Mouse (Mus musculus) ES-Bruce4 (cell line): ENCODE measurements around the gene Traf7.

Experiments
- CTCF ChIP-seq: IDR thresholded peaks from one replicate; pipeline ENCODE4 v1.8.1; 2011; ENCODE audit warnings: low read depth, low read length
- EP300 ChIP-seq: IDR thresholded peaks from 2 replicates; pipeline ENCODE4 v1.6.1; 2011; ENCODE audit warnings: low read depth, low read length; ENCODE audit not compliant: insufficient read depth
- POLR2A ChIP-seq: IDR thresholded peaks from one replicate; pipeline ENCODE4 v1.8.1; 2011; ENCODE audit warnings: low read length; ENCODE audit not compliant: insufficient read depth

DNA sequence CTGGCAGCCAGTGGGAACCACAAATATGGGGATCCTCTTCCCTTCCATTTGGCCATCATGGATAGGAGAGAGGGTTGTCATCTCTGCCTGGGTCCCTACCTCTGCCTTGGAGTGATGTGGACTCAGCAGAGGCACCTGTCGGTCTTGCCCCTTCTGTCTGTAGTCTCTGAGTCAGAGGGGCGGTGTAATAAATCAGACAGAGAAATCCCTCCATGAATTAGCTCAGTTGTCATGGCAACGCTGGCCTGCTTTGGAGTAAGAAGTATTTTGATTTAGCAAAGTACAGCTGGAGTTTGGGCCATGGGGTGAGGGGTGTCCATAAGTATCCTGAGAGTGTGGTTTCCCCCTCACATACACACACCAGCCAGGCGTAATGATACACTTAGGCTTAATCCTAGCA, 37.3 kb downstream of the Traf7 start:
- TF ChIP-seq CTCF (no peak), POLR2A (no peak), EP300 (no peak)
